ENCODE assay signal across 26 mouse cellular contexts in the genomic region with DNA sequence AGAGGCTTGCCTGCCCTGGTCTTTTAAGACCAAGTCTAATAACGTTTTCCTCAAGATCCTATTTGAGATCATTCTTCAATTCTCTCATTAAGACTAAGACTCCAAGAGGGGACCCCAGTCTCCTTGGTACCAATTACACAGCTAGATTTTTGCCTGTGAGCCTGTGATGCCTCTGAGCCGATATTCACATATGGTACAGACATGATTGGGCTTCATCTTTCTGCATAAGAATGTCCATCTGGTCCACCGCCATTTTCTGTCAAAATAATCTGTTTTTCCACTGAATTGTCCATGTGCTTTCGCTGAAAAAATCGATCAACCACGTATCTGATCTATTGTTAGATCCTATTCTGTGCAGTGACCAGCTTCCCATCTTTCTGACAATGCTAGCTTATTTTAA.
"Had no signal": no experiment of that assay in that cellular context is flagged by ENCODE, and none has a peak within 500 bp of the region (broad histone marks: within the 10 kb centered on the region; RNA-seq: fewer than 3 reads in every experiment).

No protein-coding gene starts in this region.

- ATAC-seq: hindbrain, postnatal 0 days; intestine, embryonic 16.5 days; liver, embryonic 12.5 days had no signal

- H3K27me3 ChIP-seq: heart, embryonic 13.5 days; heart, embryonic 15.5 days; hindbrain, embryonic 13.5 days; hindbrain, embryonic 15.5 days; kidney, embryonic 15.5 days; limb, embryonic 13.5 days; limb, embryonic 15.5 days; liver, embryonic 12.5 days had no signal

- H3K9me3 ChIP-seq: heart, embryonic 10.5 days; heart, embryonic 13.5 days; heart, embryonic 15.5 days; hindbrain, embryonic 13.5 days; hindbrain, embryonic 15.5 days; kidney, embryonic 15.5 days; limb, embryonic 13.5 days; limb, embryonic 15.5 days; liver, embryonic 12.5 days had no signal

- H3K36me3 ChIP-seq: heart, embryonic 10.5 days; heart, embryonic 13.5 days; heart, embryonic 15.5 days; hindbrain, embryonic 13.5 days; hindbrain, embryonic 15.5 days; kidney, embryonic 15.5 days; limb, embryonic 13.5 days; limb, embryonic 15.5 days; liver, embryonic 12.5 days had no signal

- DNase-seq: gastrocnemius, postnatal 14 days; gastrocnemius, postnatal 36 days; heart, adult 18-20 months; heart, postnatal 14 days; heart, postnatal 36 days; kidney, adult 11 months; kidney, adult 2 months; kidney, adult 9 months; kidney, postnatal 14 days; kidney, postnatal 36 days; layer of hippocampus, adult 9-11 months; layer of hippocampus, postnatal 36 days; left cerebral cortex, postnatal 4 days had no signal

- H3K27ac ChIP-seq: heart, embryonic 10.5 days; heart, embryonic 13.5 days; heart, embryonic 15.5 days; hindbrain, embryonic 13.5 days; hindbrain, embryonic 15.5 days; hindbrain, postnatal 0 days; kidney, embryonic 15.5 days; kidney, postnatal 0 days; limb, embryonic 13.5 days; limb, embryonic 15.5 days; liver, embryonic 12.5 days; liver, embryonic 14.5 days had no signal

- H3K4me2 ChIP-seq: heart, embryonic 13.5 days; heart, embryonic 15.5 days; hindbrain, embryonic 13.5 days; hindbrain, embryonic 15.5 days; kidney, embryonic 15.5 days; limb, embryonic 13.5 days; limb, embryonic 15.5 days; liver, embryonic 12.5 days had no signal

- H3K4me3 ChIP-seq: heart, embryonic 10.5 days; heart, embryonic 13.5 days; heart, embryonic 15.5 days; hindbrain, embryonic 13.5 days; hindbrain, embryonic 15.5 days; kidney, embryonic 15.5 days; limb, embryonic 13.5 days; limb, embryonic 15.5 days; liver, embryonic 12.5 days had no signal

- H3K9ac ChIP-seq: heart, embryonic 13.5 days; heart, embryonic 15.5 days; hindbrain, embryonic 13.5 days; hindbrain, embryonic 15.5 days; kidney, embryonic 15.5 days; limb, embryonic 13.5 days; limb, embryonic 15.5 days; liver, embryonic 12.5 days; liver, embryonic 14.5 days had no signal

- H3K4me1 ChIP-seq: hindbrain, embryonic 13.5 days; hindbrain, embryonic 15.5 days; kidney, embryonic 15.5 days; limb, embryonic 13.5 days; limb, embryonic 15.5 days; liver, embryonic 12.5 days had no signal
